Mouse (Mus musculus) lung, adult 2 months (tissue): Measurements from ENCODE around the gene Eif2b2.

Experiments
- CTCF ChIP-seq: fragments of 200-500 bp; IDR thresholded peaks from 2 replicates; pipeline ENCODE4 v1.5.1; 2011; ENCODE audit warnings: mild to moderate bottlenecking, low read length, control low read depth; ENCODE audit not compliant: insufficient read depth
- POLR2A ChIP-seq: fragments of 200-500 bp; IDR thresholded peaks from 2 replicates; pipeline ENCODE4 v1.6.1; 2011; ENCODE audit warnings: low read depth, mild to moderate bottlenecking, control low read depth, low read length, borderline replicate concordance; ENCODE audit errors: extremely low read depth

- TF ChIP-seq CTCF (no peak), POLR2A (no peak)
These were observed 14.4 kb downstream of the Eif2b2 start for GRCm38 (mm10) chr12:85233376-85234358.
